Mouse (Mus musculus) liver, adult 2 months (tissue): ENCODE measurements around the gene Inf2.

Source experiments
- CTCF ChIP-seq: fragments of 200-500 bp; IDR thresholded peaks from 2 replicates; pipeline ENCODE4 v1.5.1; 2011; ENCODE audit warnings: low read depth, low read length, control low read depth
- POLR2A ChIP-seq: fragments of 200-500 bp; IDR thresholded peaks from 2 replicates; pipeline ENCODE4 v1.6.1; 2011; ENCODE audit warnings: low read length, control low read depth; ENCODE audit not compliant: insufficient read depth; ENCODE audit errors: extremely low read depth

DNA sequence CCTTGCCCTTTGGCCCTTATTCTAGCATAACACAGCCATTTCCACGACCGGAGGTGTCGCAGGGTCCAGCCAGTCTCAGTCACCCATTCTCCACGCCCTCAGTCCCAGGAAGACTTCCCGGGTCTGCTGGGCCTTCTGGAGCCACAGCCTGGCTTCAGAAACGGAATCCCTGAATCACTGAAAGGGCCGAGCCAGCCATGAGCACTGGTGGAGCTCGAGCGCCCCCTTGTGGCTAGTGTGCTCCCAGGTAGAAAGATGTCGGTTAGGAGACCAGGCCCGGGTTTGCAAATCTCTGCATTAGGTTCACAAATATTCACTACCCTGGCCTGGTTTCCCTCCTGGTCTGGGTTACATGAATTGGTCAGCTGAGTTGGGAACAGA is 45.7 kb upstream of the Inf2 start:
- TF ChIP-seq CTCF (peak; percentile 95), POLR2A (no peak)
